Mouse (Mus musculus) stomach, embryonic 15.5 days (tissue): ENCODE data around the gene Smap1. TPM values are rescaled to one million over a fixed set of nuclear protein-coding genes. Genes with fewer than 3 reads are reported as not detected.

Source experiments
- ATAC-seq: fragments of 200-750 bp; cut with Nextera tagmentation; 2 replicates; pipeline ENCODE4 v1.8.0; 2017; ENCODE audit warnings: low read depth, moderate number of reproducible peaks, moderate TSS enrichment; ENCODE audit not compliant: insufficient read depth, low FRiP score
- H3K27ac ChIP-seq: fragments of 300-500 bp; sonication (generic); 2 replicates; pipeline ENCODE4 v1.5.1; 2015; ENCODE audit warnings: mild to moderate bottlenecking, inconsistent platforms
- H3K27me3 ChIP-seq: fragments of 300-500 bp; sonication (generic); replicated peaks from 2 replicates; pipeline ENCODE4 v1.6.1; 2015; ENCODE audit warnings: inconsistent platforms
- H3K36me3 ChIP-seq: fragments of 300-500 bp; sonication (generic); 2 replicates; pipeline ENCODE4 v1.6.1; 2015; ENCODE audit warnings: inconsistent platforms
- H3K4me1 ChIP-seq: fragments of 300-500 bp; sonication (generic); 2 replicates; pipeline ENCODE4 v1.6.1; 2015; ENCODE audit warnings: inconsistent platforms
- H3K4me2 ChIP-seq: fragments of 300-500 bp; sonication (generic); 2 replicates; pipeline ENCODE4 v1.6.1; 2015; ENCODE audit warnings: mild to moderate bottlenecking, inconsistent platforms
- H3K4me3 ChIP-seq: fragments of 300-500 bp; sonication (generic); replicated peaks from 2 replicates; pipeline ENCODE4 v1.5.1; 2015; ENCODE audit warnings: inconsistent platforms
- H3K9ac ChIP-seq: fragments of 300-500 bp; sonication (generic); 2 replicates; pipeline ENCODE4 v1.6.1; 2015; ENCODE audit warnings: inconsistent platforms
- H3K9me3 ChIP-seq: fragments of 300-500 bp; sonication (generic); 2 replicates; pipeline ENCODE4 v1.6.1; 2016; ENCODE audit warnings: inconsistent platforms
- WGBS: fragments of 180-500 bp; shearing (Covaris S2); methylation state at CpG from one replicate; pipeline ENCODE4 v1.1.7; 2015; 5-methylcytosine and 5-hydroxymethylcytosine counted together
- polyA plus RNA-seq: library from polyadenylated mRNA; unstranded; fragments of >200 nt; fragmentation: Nextera tagmentation; extraction: Ambion mirVana; gene quantifications from 2 replicates; pipeline ENCODE4 v1.2.1, GENCODE M21; 2015

Smap1 gene
- polyA plus RNA-seq, 1 experiment from 2014 or later: 48.8 TPM

- WGBS: 88% methylated on average over 1 of the region's 1 CpGs
- no peak; the same call in 1 of the 2 replicates for ATAC-seq
These were observed 22.0 kb upstream of the Smap1 start for GRCm38 (mm10) chr1:23944076-23944475.

GRCm38 (mm10) chr1:23943146-23943940 lies 21.2 kb upstream of the Smap1 start:
- Histone ChIP-seq H3K4me2 (no peak overlapping the region), H3K36me3 (no peaks in the 10 kb centered on the region), H3K4me1 (no peaks in the 10 kb centered on the region), H3K9me3 (no peaks in the 10 kb centered on the region), H3K27me3 (no peaks in the 10 kb centered on the region), H3K9ac (no peak overlapping the region), H3K27ac (no peak overlapping the region), H3K4me3 (no peak overlapping the region)
- ATAC-seq: no peak
- 76% methylated on average over 3 of the region's 3 CpGs for WGBS

More at GRCm38 (mm10) chr1:23944076-23944475, 22.0 kb upstream of the Smap1 start:
- no peaks in the 10 kb centered on the region for H3K36me3 ChIP-seq
- no peak overlapping the region for H3K4me3 ChIP-seq
- H3K27ac ChIP-seq: no peak overlapping the region
- no peaks in the 10 kb centered on the region for H3K4me1 ChIP-seq
- no peaks in the 10 kb centered on the region for H3K27me3 ChIP-seq
- H3K4me2 ChIP-seq: no peak overlapping the region
- no peaks in the 10 kb centered on the region for H3K9me3 ChIP-seq
- no peak overlapping the region for H3K9ac ChIP-seq

GRCm38 (mm10) chr1:23935408-23935762 lies 13.3 kb upstream of the Smap1 start:
- Histone ChIP-seq H3K27me3 (no peaks in the 10 kb centered on the region), H3K4me3 (no peak overlapping the region), H3K27ac (no peak overlapping the region), H3K9ac (no peak overlapping the region), H3K4me1 (no peaks in the 10 kb centered on the region), H3K4me2 (no peak overlapping the region), H3K36me3 (no peaks in the 10 kb centered on the region), H3K9me3 (no peaks in the 10 kb centered on the region)
- 32% methylated on average over 4 of the region's 4 CpGs for WGBS
- no peak for ATAC-seq

- H3K27me3 ChIP-seq: no peaks in the 10 kb centered on the region
- WGBS: 51% methylated on average over 8 of the region's 8 CpGs
- no peak for ATAC-seq
- H3K4me1 ChIP-seq: no peaks in the 10 kb centered on the region
- H3K4me2 ChIP-seq: no peak overlapping the region
- no peak overlapping the region for H3K9ac ChIP-seq
- no peak overlapping the region for H3K27ac ChIP-seq
- H3K4me3 ChIP-seq: no peak overlapping the region
- H3K9me3 ChIP-seq: no peaks in the 10 kb centered on the region
- H3K36me3 ChIP-seq: no peaks in the 10 kb centered on the region
These were observed 12.7 kb upstream of the Smap1 start for GRCm38 (mm10) chr1:23934669-23935407.

GRCm38 (mm10) chr1:23929410-23929809 lies 7.3 kb upstream of the Smap1 start:
- Histone ChIP-seq H3K9ac (no peak overlapping the region), H3K27ac (no peak overlapping the region), H3K4me3 (no peak overlapping the region), H3K9me3 (no peaks in the 10 kb centered on the region), H3K4me2 (no peak overlapping the region), H3K27me3 (no peaks in the 10 kb centered on the region), H3K36me3 (no peaks in the 10 kb centered on the region), H3K4me1 (no peaks in the 10 kb centered on the region)
- no peak for ATAC-seq
- 89% methylated on average over 6 of the region's 6 CpGs for WGBS

GRCm38 (mm10) chr1:23928371-23928770 lies 6.3 kb upstream of the Smap1 start:
- no peaks in the 10 kb centered on the region for H3K4me1 ChIP-seq
- H3K9ac ChIP-seq: no peak overlapping the region
- 83% methylated on average over 3 of the region's 3 CpGs for WGBS
- H3K4me3 ChIP-seq: no peak overlapping the region
- ATAC-seq: no peak
- H3K27ac ChIP-seq: no peak overlapping the region
- H3K9me3 ChIP-seq: no peaks in the 10 kb centered on the region
- H3K27me3 ChIP-seq: no peaks in the 10 kb centered on the region
- no peaks in the 10 kb centered on the region for H3K36me3 ChIP-seq
- no peak overlapping the region for H3K4me2 ChIP-seq

GRCm38 (mm10) chr1:23923779-23924708 lies 1.9 kb upstream of the Smap1 start:
- no peaks in the 10 kb centered on the region for H3K4me1 ChIP-seq
- no peaks in the 10 kb centered on the region for H3K9me3 ChIP-seq
- H3K27me3 ChIP-seq: no peaks in the 10 kb centered on the region
- H3K27ac ChIP-seq: no peak overlapping the region
- 75% methylated on average over 7 of the region's 7 CpGs for WGBS
- H3K9ac ChIP-seq: no peak overlapping the region
- H3K4me2 ChIP-seq: no peak overlapping the region
- H3K36me3 ChIP-seq: no peaks in the 10 kb centered on the region
- no peak for ATAC-seq
- no peak overlapping the region for H3K4me3 ChIP-seq

- peak overlapping the region; percentile 98 for H3K4me3 ChIP-seq
- no peaks in the 10 kb centered on the region for H3K4me1 ChIP-seq
- no peaks in the 10 kb centered on the region for H3K9me3 ChIP-seq
- WGBS: 27% methylated on average over 9 of the region's 9 CpGs
- H3K36me3 ChIP-seq: no peaks in the 10 kb centered on the region
- H3K4me2 ChIP-seq: peak overlapping the region; percentile 79
- 0 out of 2 replicates have a peak overlapping the region, but pooled peaks have one; percentile 94 for H3K27ac ChIP-seq
- H3K27me3 ChIP-seq: no peaks in the 10 kb centered on the region
- no peak overlapping the region for H3K9ac ChIP-seq
- ATAC-seq: no peak
These were observed 390 bp upstream of the Smap1 start for GRCm38 (mm10) chr1:23922530-23922884.

- Histone ChIP-seq H3K4me3 (no peak overlapping the region), H3K9ac (no peak overlapping the region)
These were observed 1.8 kb downstream of the Smap1 start for GRCm38 (mm10) chr1:23920275-23920674.

GRCm38 (mm10) chr1:23919086-23919485 lies 3.0 kb downstream of the Smap1 start:
- H3K27me3 ChIP-seq: no peaks in the 10 kb centered on the region
- whole genome bisulfite sequencing: 72% methylated on average over 4 of the region's 4 CpGs
- H3K4me3 ChIP-seq: no peak overlapping the region
- no peaks in the 10 kb centered on the region for H3K4me1 ChIP-seq
- no peaks in the 10 kb centered on the region for H3K9me3 ChIP-seq
- H3K36me3 ChIP-seq: no peaks in the 10 kb centered on the region
- no peak overlapping the region for H3K27ac ChIP-seq
- no peak for ATAC-seq
- no peak overlapping the region for H3K9ac ChIP-seq
- no peak overlapping the region for H3K4me2 ChIP-seq

More at GRCm38 (mm10) chr1:23920275-23920674, 1.8 kb downstream of the Smap1 start:
- 31% methylated on average over 2 of the region's 2 CpGs for WGBS
- no peaks in the 10 kb centered on the region for H3K4me1 ChIP-seq
- no peak for ATAC-seq
- no peak overlapping the region for H3K27ac ChIP-seq
- no peaks in the 10 kb centered on the region for H3K27me3 ChIP-seq
- no peaks in the 10 kb centered on the region for H3K36me3 ChIP-seq
- H3K4me2 ChIP-seq: peak overlapping the region; percentile 79; the same call in 1 of the 2 replicates
- no peaks in the 10 kb centered on the region for H3K9me3 ChIP-seq

- WGBS: 77% methylated on average over 4 of the region's 4 CpGs
These were observed 6.6 kb downstream of the Smap1 start for GRCm38 (mm10) chr1:23915483-23915882.

More at GRCm38 (mm10) chr1:23915483-23915882, 6.6 kb downstream of the Smap1 start:
- no peaks in the 10 kb centered on the region for H3K9me3 ChIP-seq
- H3K4me2 ChIP-seq: no peak overlapping the region
- no peak for ATAC-seq
- H3K4me1 ChIP-seq: no peaks in the 10 kb centered on the region
- H3K4me3 ChIP-seq: no peak overlapping the region
- no peak overlapping the region for H3K9ac ChIP-seq
- H3K27ac ChIP-seq: no peak overlapping the region
- no peaks in the 10 kb centered on the region for H3K36me3 ChIP-seq
- no peaks in the 10 kb centered on the region for H3K27me3 ChIP-seq
